Mouse (Mus musculus) ES-CJ7 (cell line): ENCODE data around the gene Cacna2d2.

ENCODE experiments used
- DNase-seq: peaks from one replicate; pipeline ENCODE4 v3.0.0; 2011; ENCODE audit warnings: low read depth, low spot score

The Cacna2d2 gene

DNA sequence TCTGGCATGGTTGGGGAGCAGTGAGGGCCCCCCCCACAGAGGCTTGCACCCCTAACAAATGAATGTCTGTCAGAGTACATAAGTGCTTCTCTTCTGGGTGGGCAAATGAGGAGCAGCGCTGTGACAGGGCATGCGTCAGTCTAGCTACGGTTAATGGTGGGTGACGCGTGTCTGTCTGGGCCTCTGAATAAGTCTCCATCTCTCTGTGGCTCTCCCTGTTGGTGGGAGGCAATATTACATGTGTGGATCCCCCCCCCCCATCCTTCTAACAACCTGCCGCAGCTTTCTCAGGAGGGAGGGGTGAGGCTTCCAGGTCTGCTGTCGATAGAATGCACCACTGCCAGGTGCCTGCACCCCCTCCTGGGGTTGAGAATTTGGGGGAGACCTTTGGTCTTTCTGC is 3.7 kb downstream of the Cacna2d2 start:
- peak; percentile 20 for DNase-seq

DNA sequence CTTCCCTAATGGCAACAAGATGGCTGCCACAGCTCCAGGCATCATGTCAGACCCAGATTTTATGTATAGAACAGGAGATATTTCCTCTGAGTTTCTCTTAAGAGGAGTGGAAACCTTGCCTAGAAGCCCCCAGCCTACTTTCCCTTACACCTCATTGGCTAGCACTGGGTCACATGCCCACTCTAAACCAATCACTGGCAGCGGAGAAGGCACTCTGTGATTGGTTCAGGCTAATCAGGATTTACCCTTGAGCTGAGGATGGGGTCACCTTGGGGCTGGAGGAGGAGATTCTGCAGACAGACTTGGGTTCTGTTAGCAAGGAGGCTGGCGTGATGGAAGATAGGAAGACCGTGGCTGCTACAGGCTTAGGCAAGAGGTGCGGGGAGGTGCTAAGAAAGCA is 10.0 kb downstream of the Cacna2d2 start:
- peak; percentile 32 for DNase-seq

DNA sequence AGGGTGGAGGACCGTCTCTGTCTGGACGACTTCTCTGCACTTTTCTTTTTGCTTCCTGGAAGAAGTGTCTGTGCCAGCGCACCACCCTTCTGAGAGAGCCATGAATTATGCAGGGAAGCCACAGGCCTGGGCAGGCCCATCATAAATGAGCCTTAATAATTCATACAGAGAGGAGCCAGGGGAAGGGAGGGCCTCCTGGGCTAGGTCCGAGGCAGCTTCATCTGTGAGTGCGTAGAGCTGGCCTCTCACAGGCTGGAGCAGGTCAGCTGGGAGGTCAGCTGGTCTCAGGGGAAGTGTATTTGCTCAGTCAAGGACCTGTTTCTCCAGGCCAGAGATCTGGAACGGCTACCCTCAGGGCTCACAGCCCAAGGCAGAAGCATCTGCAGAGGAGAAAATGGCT is 17.7 kb downstream of the Cacna2d2 start:
- DNase-seq, result no peak

DNA sequence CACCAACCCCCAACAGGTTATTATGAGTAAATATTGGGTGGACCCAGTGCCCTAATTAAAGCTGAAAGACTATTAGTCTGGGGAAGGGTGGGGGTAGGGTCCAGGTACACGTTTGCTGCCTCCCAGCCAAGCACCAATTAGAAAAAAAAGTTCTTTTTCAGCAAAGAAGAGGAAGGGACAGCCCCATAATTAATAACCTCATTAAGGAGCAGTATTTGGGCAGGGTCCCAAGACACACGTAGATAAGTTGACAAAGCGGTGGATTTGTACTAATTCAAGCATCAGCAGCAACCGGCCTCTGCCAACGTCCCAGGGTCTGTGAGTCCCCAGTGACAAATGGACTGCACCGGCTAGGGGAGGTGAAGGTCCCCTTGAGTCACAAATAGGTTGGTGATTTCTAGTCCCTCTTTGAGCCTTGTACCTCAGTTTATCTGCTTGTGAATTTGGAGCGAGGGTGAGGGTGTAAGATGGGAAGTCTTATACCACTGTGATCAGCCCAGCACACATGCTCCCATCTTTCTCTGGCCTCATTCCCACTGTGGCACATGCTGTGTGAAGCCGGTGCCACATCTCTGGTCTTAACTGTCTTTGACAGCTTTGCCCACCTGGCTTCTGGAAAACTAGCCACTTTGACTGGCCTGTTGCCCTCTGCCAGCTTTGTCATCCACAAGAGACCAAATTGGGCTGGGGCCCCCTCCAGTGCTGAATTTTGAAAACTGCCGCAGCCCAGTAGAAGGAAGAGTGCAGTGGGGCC is 20.3 kb downstream of the Cacna2d2 start:
- DNase-seq, result no peak

DNA sequence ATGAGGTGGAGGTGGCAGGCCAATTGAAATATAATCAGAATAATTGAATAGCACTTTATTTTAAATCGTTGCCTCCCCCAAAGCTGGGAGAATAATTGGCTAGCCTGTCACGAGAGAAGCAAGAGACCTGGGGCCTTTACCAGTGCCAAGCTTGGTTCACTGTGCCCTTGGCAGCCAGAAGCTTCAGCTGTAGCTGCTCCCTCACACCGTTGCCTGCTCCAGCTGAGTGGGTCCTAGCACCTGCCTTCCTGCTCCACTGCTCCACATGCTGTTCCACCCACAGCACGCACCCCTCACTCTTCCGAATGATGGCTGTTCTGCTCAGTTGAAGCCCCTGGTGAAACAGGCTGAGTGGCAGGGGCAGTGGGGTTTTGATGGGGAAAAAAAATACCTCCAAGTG is 21.5 kb downstream of the Cacna2d2 start:
- no peak for DNase-seq

DNA sequence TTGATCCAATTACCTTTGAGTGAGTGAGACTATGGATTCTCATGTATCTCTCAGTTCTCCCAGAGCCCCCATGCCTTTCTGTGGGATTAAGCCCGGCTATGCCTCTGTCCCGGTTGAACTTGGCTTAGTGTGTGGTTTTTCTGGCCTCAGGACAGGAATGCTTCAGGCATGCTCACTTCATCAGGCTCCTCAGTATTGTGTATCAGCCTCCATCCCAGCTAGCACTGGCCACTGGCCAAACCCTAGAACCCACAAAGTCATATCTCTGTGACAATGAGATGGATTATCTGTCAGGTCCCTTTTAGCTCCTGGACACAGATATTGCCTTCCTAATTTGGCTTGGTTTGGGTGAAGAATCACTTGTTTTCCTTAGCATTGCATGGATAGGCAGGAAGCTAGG is 23.5 kb downstream of the Cacna2d2 start:
- DNase-seq, result no peak

DNA sequence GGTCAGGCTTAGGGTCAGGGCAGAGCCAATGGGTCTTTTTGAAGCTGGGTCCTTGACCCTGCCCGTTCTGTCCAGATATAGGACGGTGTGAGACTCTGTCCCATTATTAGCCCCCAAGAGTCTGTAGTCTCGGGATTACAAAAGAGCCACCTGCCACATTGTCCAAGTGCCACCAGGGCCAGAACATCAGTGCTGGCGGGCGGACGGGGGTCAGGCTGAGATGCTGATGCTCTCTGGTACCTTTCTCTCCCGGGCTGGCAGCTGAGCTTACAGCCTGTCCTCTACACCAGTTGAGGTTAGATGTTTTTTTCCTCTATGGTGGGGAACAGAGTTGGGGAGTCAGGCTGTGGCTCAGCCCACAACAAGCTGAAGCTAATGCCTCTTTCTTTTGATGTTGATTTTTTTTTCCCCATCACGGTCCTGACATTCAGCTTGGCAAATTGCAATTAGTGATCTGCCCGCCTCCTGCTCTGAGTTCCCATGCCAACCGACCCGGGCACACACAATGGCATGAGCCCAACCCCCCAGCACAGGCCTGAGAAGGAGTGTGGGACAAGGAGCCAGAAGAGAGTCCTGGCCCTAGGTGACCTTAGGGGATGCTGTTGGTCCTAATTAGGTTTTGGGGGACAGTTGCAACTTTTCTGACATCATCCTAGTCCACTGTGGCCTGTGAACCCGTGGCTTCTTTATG is 25.2 kb downstream of the Cacna2d2 start:
- no peak for DNase-seq

DNA sequence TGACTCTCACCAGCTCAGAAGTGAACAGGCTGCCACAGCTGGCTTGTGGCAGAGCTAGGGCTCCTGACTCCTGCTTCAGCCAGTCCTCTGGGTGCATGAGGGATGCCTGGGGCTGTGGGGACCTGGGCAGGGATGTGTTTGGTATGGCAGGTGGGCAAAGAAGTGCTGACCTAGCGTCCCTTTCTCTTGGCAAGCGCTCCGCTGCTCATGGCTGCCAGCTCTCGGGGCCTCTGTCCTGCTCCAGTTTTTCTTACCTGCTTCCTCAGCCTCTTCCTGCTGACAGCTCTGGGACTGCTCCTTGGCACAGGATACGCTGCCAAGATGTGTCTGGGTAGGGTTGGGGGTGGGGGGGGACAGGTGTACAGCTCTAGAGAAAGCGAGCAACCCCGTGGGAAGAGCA is 28.5 kb downstream of the Cacna2d2 start:
- no peak for DNase-seq

DNA sequence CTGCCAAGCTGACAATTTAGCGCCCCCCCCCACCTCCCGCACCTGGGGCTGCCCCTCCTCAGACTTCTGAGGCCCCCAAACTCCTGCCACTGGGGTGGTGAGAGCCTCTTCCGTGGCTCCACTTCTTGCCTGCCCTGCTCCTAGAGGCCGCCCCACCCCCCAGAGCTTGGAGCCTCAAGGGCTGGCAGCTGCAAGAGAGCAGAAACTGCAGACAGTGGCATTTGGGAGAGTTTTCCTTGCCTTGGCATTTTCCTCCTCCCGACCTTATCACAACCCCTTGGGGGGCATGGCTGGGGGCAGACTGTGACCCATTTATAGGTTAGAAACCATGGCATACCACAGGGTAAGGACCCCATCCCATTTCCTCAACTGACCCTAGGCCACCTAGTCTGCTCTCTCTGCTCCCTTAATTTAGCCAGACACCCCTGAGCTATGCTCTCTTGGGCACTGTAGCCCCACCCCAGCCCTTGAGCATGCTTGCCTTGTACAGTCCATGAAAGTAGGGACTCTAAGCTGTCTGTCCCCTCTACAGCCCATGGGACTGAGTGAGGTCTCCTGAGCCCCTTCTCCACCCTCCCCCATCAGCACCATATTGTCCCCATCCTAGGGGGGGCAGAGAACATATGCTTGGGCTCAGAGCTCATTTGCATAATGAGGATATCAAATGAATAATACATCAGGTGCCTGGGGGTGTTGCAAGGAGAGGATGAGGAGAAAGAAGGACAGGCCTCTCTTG is 29.2 kb downstream of the Cacna2d2 start:
- DNase-seq, result no peak

DNA sequence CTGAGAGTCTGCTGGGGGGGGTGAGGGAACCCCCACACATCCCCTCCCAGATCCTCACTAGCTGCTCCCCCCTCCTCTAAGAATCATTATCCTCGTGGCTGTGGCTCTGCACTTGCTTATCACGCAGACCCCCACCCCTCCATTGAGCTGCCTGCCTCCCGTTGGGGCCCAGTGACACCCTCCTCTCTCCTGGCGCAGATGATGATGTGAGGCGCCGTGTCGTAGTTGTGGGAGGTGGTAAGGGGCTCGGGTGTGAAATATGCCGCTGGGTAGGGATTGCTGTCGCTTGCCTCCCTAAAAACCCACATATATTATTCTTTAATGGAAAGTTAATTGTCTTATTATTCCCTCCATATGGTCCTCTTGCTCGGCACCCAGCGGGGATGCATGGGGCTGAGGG is 31.0 kb downstream of the Cacna2d2 start:
- no peak for DNase-seq

DNA sequence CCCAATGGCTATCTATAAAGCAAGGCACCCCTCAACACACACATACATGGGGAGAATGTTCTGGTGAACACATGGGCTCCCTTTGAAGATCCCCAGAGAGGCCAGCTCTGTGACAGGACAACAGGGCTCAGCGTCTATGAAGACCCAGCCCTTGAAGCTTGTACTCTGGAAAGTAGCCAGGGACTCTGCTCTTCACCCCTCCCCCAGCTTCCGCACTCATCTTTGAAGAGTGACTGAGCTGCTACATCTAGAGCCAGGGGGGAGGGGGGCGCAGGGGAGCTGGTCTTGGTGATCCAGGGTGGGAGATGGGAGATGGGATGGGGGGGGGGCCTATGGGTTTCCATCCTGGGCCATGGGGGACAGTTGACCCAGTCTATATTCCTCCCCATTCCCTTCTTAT is 33.1 kb downstream of the Cacna2d2 start:
- DNase-seq, result no peak

DNA sequence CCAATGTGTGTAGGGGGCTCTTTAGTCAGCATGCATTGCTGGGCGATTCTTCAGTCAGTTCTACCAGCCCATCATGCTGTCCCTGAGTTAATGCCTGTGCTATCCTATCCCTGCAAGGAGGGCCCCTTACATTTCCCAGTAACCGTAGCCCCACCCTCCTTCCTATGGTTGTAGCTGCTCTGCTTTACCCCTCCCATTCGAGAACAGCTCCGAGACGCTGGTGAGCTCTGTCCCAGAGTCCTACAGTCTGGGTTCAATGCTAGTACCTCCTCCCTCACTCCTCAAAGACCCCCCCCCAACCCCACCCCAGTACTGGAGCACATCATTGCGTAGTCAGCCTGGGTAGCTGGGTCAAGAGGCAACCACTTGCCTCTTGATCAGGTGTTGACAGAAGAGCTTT is 35.4 kb downstream of the Cacna2d2 start:
- no peak for DNase-seq

DNA sequence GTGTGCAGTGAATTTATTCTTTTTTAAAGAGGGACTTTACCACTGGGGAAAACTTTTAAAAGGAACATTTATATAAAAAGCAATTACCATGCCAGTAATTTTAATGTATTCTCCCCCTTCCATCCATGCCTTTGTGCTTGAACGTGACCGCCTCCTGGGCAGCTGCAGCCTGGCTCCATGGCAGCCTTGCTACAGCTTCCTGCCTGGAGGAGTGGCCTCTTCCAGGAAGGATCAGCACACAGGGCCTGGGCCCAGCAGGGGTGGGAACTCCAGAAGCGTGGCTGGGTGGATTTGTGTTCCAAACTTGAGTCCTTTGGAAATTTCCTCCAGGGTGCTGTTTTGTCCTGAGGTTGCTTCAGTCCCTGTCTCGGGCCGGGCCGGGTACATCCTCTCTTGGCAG is 35.9 kb downstream of the Cacna2d2 start:
- DNase-seq, result no peak

DNA sequence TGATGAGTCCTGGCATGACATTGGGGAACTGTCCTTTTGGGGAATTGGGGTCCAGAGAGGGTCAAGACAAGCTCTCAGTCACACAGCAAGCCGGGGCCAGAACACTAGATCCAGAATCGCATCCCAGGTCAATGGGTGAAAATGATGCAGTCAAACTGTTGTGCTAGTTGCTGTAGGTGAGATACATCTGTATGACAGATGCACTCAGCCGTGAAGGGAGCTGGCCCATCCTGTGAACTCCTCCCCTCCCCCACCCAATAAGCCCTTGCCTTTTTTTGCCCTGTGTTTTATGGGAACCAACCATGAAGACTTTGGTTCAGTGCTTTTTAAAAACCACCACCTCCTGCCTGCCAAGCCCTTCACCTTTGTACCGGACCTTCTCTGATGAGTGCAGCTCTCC is 43.5 kb downstream of the Cacna2d2 start:
- DNase-seq, result no peak

DNA sequence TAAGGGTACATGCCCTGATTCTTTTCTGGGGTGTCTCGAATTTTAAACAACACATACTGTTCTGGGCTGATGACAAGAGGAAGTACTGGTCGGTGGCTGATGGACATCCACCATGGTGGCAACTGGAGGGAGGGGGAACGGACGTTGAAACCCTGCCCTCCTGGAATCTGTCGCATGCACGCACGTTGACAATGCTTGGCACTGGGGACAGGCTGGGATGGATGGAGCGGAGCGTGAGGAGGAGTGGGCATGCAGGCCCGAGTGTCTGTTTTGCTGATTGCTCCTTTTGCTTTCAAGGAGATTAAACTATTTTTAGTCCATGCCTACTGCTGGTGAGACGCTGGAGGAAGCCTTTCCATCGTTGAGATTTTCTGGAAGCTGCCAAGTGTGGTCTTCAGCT is 43.9 kb downstream of the Cacna2d2 start:
- DNase-seq, result no peak

DNA sequence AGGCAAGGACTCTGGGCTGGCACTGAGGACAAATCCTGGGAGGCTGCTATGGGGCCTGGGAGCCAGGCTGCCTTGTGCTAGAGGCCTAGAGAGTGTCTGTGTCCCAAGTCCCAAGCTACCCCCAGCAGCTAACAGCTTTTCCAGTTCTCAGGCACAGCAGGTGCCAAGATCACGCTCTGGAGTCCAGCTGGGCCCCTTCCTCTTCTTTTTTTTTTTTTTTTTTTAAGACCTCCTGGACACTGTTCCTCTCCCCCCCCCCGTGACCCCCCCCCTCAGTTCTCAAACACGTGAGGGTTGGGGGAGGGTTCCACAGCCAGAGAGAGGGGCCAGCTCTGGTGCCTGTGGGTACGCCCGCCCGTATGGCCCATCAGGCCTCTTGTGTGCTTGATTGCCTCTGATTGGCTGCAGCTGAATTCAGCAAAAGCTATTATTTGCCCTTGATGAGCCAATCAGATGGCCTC is 45.6 kb downstream of the Cacna2d2 start:
- peak; percentile 76 for DNase-seq

DNA sequence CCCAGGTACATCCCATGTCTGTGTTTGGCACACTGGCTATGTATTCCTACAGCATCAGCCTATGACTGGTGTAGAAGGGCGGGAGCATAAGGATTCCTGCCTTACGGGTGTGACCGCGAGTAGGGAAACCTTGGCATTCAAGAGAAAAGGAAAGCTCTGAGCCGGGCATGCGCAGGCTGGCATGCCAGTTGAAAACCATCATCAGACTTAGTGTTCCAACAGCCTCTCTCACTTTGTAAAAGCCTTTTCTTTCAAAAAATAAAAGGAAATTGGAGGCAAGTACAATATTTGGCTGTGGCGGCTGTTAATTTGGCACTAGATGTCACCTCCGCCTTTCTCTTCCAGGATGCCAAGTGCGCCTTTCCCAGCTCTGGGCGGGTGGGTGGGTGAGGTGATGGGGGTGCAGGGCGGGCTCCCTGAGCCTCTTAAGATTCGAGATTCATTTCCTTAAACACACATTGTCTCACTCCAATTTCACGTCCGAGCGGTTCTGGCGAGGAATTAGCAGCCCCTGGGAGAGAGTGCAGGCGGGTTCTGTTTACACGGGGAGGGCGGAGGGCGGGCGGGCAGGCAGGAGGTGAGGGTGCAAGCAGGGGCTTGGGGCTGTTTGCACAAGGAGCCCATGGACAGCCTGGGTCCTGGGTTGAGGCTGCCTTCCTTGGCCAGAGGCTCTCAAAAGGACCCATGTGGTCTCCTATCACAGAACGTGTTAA is 49.5 kb downstream of the Cacna2d2 start:
- no peak for DNase-seq

DNA sequence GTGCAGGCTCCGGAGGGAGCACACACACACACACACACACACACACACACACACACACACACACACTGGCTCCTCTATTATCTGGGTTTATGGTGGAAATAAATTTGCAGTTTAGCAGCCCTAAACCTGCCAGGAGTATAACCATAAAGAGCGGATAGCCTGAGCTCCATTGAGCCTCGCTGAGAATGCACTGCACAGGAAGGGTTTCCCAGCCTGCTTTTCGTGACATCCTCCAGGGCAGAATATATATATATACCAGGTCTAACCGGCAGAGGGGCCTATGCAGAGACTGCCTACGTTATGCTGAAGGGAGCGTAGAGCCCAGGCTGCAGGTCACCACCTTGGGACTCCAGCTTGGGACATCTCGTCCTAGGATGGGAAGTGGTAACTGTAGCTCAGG is 52.0 kb downstream of the Cacna2d2 start:
- no peak for DNase-seq

DNA sequence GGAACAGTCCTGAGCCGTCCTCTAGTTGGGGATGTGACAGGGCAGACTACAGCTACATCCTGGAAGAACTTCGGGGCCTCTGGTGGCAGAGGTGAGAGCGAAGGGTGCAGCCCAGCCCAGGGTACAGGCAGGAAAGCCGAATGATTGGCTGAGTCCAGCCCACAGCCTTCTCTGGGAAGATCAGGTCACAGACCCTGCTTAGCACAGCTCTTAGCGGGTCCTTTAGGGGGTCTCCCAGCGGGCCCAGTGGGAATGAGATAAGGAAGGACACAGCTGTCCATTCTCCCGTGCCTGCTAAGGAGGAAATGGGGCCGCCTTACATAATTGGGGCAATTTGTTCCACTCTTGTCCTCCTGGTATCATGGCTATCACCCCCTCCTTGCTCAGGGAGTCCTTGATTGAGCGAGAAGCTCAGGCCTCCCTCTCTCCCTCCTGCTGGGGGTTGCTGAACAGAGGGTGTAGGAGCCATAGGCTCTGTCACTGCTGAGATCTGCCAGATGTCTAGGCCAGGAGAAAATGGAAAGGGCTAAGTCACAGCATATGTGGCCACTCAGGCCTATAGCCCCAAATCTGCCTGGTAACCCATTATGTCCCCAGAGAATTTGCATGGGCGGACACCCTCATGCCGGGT is 52.6 kb downstream of the Cacna2d2 start:
- DNase-seq, result no peak

DNA sequence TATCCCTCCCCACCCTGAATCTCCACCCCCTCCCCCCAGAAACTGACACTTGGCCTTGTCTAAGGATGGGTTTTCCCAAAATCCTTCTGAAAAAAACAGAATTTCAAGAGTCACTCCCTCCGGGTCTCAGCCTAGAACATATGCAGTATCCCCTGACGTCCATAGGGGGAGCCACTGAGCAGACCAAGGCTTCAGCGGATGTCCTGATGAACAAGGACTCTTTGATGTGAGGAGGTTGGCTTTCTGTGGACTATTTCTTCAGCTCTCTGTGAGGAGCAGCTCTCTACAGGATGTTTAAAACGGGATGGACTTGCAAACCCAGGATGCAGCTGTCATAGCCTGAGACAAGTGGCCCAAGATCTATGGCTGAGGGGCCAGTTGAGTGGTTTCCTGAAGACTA is 53.1 kb downstream of the Cacna2d2 start:
- DNase-seq, result peak; percentile 45

DNA sequence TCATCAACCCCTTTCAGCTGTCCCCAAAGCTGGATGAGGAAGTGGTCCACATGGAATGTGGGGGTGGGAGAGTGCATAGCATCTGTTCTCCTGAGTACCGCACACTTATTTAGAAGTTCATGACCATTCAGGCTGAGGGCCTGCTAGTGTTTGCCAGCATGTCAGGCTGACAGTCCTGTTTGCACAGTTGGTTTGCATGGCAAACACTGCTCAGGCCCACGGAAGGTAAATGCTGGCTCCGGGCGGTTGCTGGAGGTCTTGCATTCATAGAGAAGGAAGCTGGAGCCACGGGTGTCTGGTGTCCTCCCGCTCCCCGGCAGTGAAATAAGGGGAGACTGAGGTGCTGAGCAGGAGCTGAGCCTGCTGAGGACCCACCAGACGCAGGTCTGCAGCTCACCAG is 53.7 kb downstream of the Cacna2d2 start:
- DNase-seq, result no peak

DNA sequence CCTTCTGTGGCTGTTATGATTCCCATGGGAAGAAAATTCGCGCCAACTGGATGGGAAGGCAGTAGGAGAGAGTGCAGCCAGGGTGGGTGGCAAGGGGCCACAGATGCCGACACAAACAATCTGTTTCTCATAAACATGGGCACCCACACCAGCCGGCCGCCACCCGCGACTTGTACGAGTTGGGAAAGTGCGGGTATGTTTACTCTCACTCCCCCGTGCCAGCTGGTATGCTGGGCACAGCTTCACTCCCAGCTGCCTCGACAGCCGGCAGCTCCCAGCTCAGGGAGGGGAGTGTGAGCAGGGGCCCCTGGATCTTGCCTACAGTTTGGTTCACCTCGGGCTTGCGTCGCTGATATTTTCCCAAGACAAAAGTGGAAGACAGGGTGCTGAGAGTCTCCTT is 57.3 kb downstream of the Cacna2d2 start:
- DNase-seq, result no peak
